Mouse (Mus musculus): Measurements from ENCODE around the gene Ttc23.

GRCm38 (mm10) chr7:67670965-67671364 lies 23.8 kb downstream of the Ttc23 start:
- TF ChIP-seq SMC3 (IDR thresholded peaks at IDR 0.05; ENCODE audit: low read depth, low read length) (no peak), MXI1 (IDR thresholded peaks at IDR 0.05; ENCODE audit: low read depth, low read length) (no peak)
